Mouse (Mus musculus): ENCODE results near the gene Htatsf1. TPM values are rescaled to one million over a fixed set of nuclear protein-coding genes. Genes with fewer than 3 reads are reported as not detected.

Gene Htatsf1
- polyA plus RNA-seq, 1 experiment from 2014 or later: 87.3 TPM

- 0 out of 2 replicates have a peak, but pooled peaks cover 2% of the 10 kb centered on the region for H3K9me3 ChIP-seq (replicated peaks; ENCODE audit: control insufficient read depth, low read length, poor library complexity, severe bottlenecking)
- 90% methylated on average over 3 of the region's 3 CpGs for WGBS
- no peak overlapping the region for H3K9ac ChIP-seq (ENCODE audit: low read depth, low read length)
- H3K27me3 ChIP-seq (ENCODE audit: control insufficient read depth, insufficient read depth, low read depth, low read length): no peaks in the 10 kb centered on the region
- H3K27ac ChIP-seq (ENCODE audit: low read length): no peak overlapping the region
- H3K4me3 ChIP-seq (ENCODE audit: low read depth, low read length): no peak overlapping the region
- H3K4me2 ChIP-seq (ENCODE audit: low read length): no peak overlapping the region
- no peaks in the 10 kb centered on the region for H3K36me3 ChIP-seq (ENCODE audit: control insufficient read depth, insufficient read depth, low read length)
- H3K4me1 ChIP-seq (ENCODE audit: control insufficient read depth, insufficient read depth, low read length): no peaks in the 10 kb centered on the region
- no peak for ATAC-seq
These were observed 53.6 kb downstream of the Htatsf1 start for GRCm38 (mm10) chrX:57106956-57107355.

Other genes starting within 250 kb of the Htatsf1 start
- 0.35 and 0.44 TPM in 2 replicates for gene Map7d3, start 231.3 kb upstream of the Htatsf1 start, polyA plus RNA-seq (2015; fragmentation: Nextera tagmentation; extraction: Ambion mirVana)
- gene Adgrg4, start 183.4 kb upstream of the Htatsf1 start, polyA plus RNA-seq (2015; fragmentation: Nextera tagmentation; extraction: Ambion mirVana): not detected in 2 replicates
- 0.13 and 0.16 TPM in 2 replicates for gene Brs3, start 10.5 kb upstream of the Htatsf1 start, polyA plus RNA-seq (2015; fragmentation: Nextera tagmentation; extraction: Ambion mirVana)
- not detected in 2 replicates for gene Vgll1, start 34.5 kb downstream of the Htatsf1 start, polyA plus RNA-seq (2015; fragmentation: Nextera tagmentation; extraction: Ambion mirVana)
- not detected in 2 replicates for gene Cd40lg, start 158.6 kb downstream of the Htatsf1 start, polyA plus RNA-seq (2015; fragmentation: Nextera tagmentation; extraction: Ambion mirVana)

All from midbrain, embryonic 16.5 days (tissue).